ENCODE assay signal across 8 mouse cellular contexts in genomic region chr3:133600447-133601220, GRCm38 (mm10). TPM values are rescaled to one million over a fixed set of nuclear protein-coding genes. Genes with fewer than 3 reads are reported as not detected.
A peak's percentile ranks its signal among the peaks of the same experiment; 100 is the strongest.
DNase-seq lines count a peak whose midpoint lies in the region; ATAC-seq and TF ChIP-seq lines count a peak whose summit lies in the region.

No protein-coding gene starts in this region.

- H3K4me2 ChIP-seq in embryonic facial prominence, embryonic 13.5 days: peak overlapping the region; percentile 39
- H3K4me2 ChIP-seq in midbrain, embryonic 15.5 days: peak overlapping the region; percentile 20

- 0 out of 2 replicates have a peak, but pooled peaks have one; percentile 16 for TF ChIP-seq POLR2A in testis, adult 2 months (IDR thresholded peaks at IDR 0.05; ENCODE audit: control insufficient read depth, low read depth, low read length)

- peak; percentile 38 for DNase-seq in adipocyte (ENCODE audit: low spot score)
- peak; percentile 98 for DNase-seq in heart, adult 11 months
- peak; percentile 13 for DNase-seq in kidney, adult 18-20 months
- peak; percentile 76 to 87 for DNase-seq in left cerebral cortex, postnatal 14 days (ENCODE audit: low spot score in 2 of 2)
- DNase-seq in spleen, postnatal 4 days (ENCODE audit: low spot score in 2 of 2): no peak

- WGBS in embryonic facial prominence, embryonic 13.5 days: 13% methylated on average over 11 of the region's 11 CpGs
- WGBS in midbrain, embryonic 15.5 days: 7% methylated on average over 11 of the region's 11 CpGs

- peak; percentile 56 for ATAC-seq in embryonic facial prominence, embryonic 13.5 days (ENCODE audit: insufficient number of reproducible peaks, insufficient read depth, low FRiP score, low TSS enrichment, low read depth)
- ATAC-seq in midbrain, embryonic 15.5 days (replicated peaks): peak; percentile 88

- H3K27me3 ChIP-seq in embryonic facial prominence, embryonic 13.5 days: no peaks in the 10 kb centered on the region
- no peaks in the 10 kb centered on the region for H3K27me3 ChIP-seq in midbrain, embryonic 15.5 days (replicated peaks)
- no peaks in the 10 kb centered on the region for H3K27me3 ChIP-seq in testis, adult 2 months (ENCODE audit: control insufficient read depth, insufficient read depth, low read length)

- no peak for TF ChIP-seq CTCF in testis, adult 2 months (IDR thresholded peaks at IDR 0.05; ENCODE audit: control insufficient read depth, insufficient read depth, insufficient replicate concordance, low read depth, low read length)

- H3K4me3 ChIP-seq in embryonic facial prominence, embryonic 13.5 days: no peak overlapping the region
- H3K4me3 ChIP-seq in midbrain, embryonic 15.5 days: no peak overlapping the region
- H3K4me3 ChIP-seq in testis, adult 2 months (ENCODE audit: control insufficient read depth, low read depth, low read length): no peak overlapping the region

- no peaks in the 10 kb centered on the region for H3K9me3 ChIP-seq in embryonic facial prominence, embryonic 13.5 days
- H3K9me3 ChIP-seq in midbrain, embryonic 15.5 days: no peaks in the 10 kb centered on the region

- H3K27ac ChIP-seq in embryonic facial prominence, embryonic 13.5 days: peak overlapping the region; percentile 68
- H3K27ac ChIP-seq in midbrain, embryonic 15.5 days: peak overlapping the region; percentile 65
- H3K27ac ChIP-seq in testis, adult 2 months (ENCODE audit: control insufficient read depth, insufficient read depth, low read depth, low read length): no peak overlapping the region

- H3K4me1 ChIP-seq in embryonic facial prominence, embryonic 13.5 days: peaks cover 16% of the 10 kb centered on the region
- H3K4me1 ChIP-seq in midbrain, embryonic 15.5 days: peaks cover 13% of the 10 kb centered on the region
- no peaks in the 10 kb centered on the region for H3K4me1 ChIP-seq in testis, adult 2 months (ENCODE audit: control insufficient read depth, insufficient read depth, low read length)

- intact Hi-C loops in left cerebral cortex, postnatal 14 days (cut with DNase I): no loop called here

- H3K36me3 ChIP-seq in embryonic facial prominence, embryonic 13.5 days: no peaks in the 10 kb centered on the region
- no peaks in the 10 kb centered on the region for H3K36me3 ChIP-seq in midbrain, embryonic 15.5 days (replicated peaks)
- no peaks in the 10 kb centered on the region for H3K36me3 ChIP-seq in testis, adult 2 months (ENCODE audit: control insufficient read depth, insufficient read depth, low read length)

- H3K9ac ChIP-seq in embryonic facial prominence, embryonic 13.5 days: 0 out of 2 replicates have a peak overlapping the region, but pooled peaks have one; percentile 36
- peak overlapping the region; percentile 6; the same call in 1 of the 2 replicates for H3K9ac ChIP-seq in midbrain, embryonic 15.5 days

RNA-seq across cellular contexts. Expression of gene Tet2, which starts 55.7 kb away (rescaled TPM):
- polyA plus RNA-seq in embryonic facial prominence, embryonic 13.5 days (2015; fragmentation: Nextera tagmentation; extraction: Ambion mirVana): 21.1 and 23.4 TPM in 2 replicates
- total RNA-seq in left cerebral cortex, postnatal 14 days (2021): 10 to 100 TPM; 46.1 to 48.1 TPM
- 23.0 and 25.4 TPM in 2 replicates for polyA plus RNA-seq in midbrain, embryonic 15.5 days (2015; fragmentation: Nextera tagmentation; extraction: Ambion mirVana)
- polyA plus RNA-seq in testis, adult 2 months (2012; rRNA removed): 1.3 and 1.5 TPM in 2 replicates

Comparison
In these comparisons a context has a peak if more than half of its experiments do, and no peak if none do; other contexts are left out.
1. DNase-seq: peak in adipocyte (single experiment), heart, adult 11 months (single experiment), kidney, adult 18-20 months (single experiment) and left cerebral cortex, postnatal 14 days (2 of 2); none in spleen, postnatal 4 days (0 of 2).